Mouse (Mus musculus): Measurements from ENCODE around the gene C1qc. TPM values are rescaled to one million over a fixed set of nuclear protein-coding genes. Genes with fewer than 3 reads are reported as not detected.

The C1qc gene
- 16.7 and 19.9 TPM in 2 replicates for polyA plus RNA-seq (2015; fragmentation: Nextera tagmentation; extraction: Ambion mirVana)

DNA sequence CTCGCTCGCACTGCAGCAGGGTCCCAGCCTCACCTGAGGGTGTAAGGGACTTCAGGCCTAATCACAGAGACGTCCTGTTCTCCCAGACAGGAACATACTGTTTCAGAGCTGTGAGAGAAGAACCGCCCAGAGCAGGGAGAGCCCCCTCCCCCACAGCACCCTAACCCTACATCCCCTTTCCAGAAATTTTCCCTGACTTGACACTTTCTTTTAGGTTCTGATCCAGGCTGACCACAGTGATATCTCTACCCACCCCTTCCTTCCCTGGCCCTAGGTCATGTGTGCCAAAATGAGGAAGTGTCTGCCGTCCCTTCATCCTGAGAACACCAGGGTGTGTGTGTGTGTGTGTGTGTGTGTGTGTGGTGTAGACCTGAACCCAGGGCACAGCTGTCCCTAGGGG, at the start of gene C1qc:
TSS of gene C1qc (minus strand) at position 255 of the 400 bp plus-strand sequence.
- ATAC-seq (ENCODE audit: extremely low read depth, insufficient number of reproducible peaks, low FRiP score, low TSS enrichment), result no peak
- Histone ChIP-seq H3K36me3 (no peaks in the 10 kb centered on the region), H3K27ac (replicated peaks) (no peak within 1 kb of the TSS), H3K9ac (no peak within 1 kb of the TSS), H3K4me1 (no peaks in the 10 kb centered on the region), H3K27me3 (replicated peaks) (peaks cover 97% of the 10 kb centered on the region), H3K9me3 (no peaks in the 10 kb centered on the region), H3K4me3 (peak within 1 kb of the TSS; percentile 7; the same call in 1 of the 2 replicates), H3K4me2 (no peak within 1 kb of the TSS)
- 47% methylated on average over 5 of the region's 5 CpGs for WGBS

- ATAC-seq (ENCODE audit: extremely low read depth, insufficient number of reproducible peaks, low FRiP score, low TSS enrichment), result no peak
Observed at GRCm38 (mm10) chr4:136937935-136938334, 45.1 kb upstream of the C1qc start.

DNA sequence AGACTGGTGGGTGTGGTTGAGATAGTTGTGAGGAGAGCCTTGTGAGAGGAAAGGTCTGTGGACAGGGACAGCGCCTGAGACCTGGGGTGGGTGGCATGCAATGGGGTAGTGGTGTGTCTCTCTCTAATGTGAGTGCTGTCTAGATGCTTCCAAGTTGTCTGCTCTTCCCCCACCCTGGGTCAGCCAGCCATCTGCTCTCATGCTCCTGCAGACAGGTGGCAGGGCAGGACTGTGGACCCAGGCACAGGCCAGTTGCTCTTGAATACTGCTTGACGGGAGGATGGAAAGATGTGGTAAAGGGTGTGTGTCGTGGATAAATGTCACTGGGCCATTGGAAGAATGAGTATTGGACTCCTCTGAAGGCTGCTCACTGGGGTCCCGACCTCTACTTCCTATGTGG, 44.5 kb upstream of the C1qc start:
- H3K27ac ChIP-seq (replicated peaks), result no peak overlapping the region
- H3K9me3 ChIP-seq, result no peaks in the 10 kb centered on the region
- no peak overlapping the region for H3K9ac ChIP-seq
- no peak for ATAC-seq (ENCODE audit: extremely low read depth, insufficient number of reproducible peaks, low FRiP score, low TSS enrichment)
- WGBS, result 70% methylated on average over 4 of the region's 4 CpGs
- no peaks in the 10 kb centered on the region for H3K36me3 ChIP-seq
- peaks cover 99% of the 10 kb centered on the region for H3K27me3 ChIP-seq (replicated peaks)
- H3K4me1 ChIP-seq, result peaks cover 10% of the 10 kb centered on the region; the same call in 1 of the 2 replicates
- no peak overlapping the region for H3K4me3 ChIP-seq
- no peak overlapping the region for H3K4me2 ChIP-seq

More at GRCm38 (mm10) chr4:136937935-136938334, 45.1 kb upstream of the C1qc start:
- Histone ChIP-seq H3K9ac (no peak overlapping the region), H3K4me3 (no peak overlapping the region), H3K27ac (replicated peaks) (no peak overlapping the region), H3K4me2 (no peak overlapping the region), H3K27me3 (replicated peaks) (peaks cover 99% of the 10 kb centered on the region), H3K36me3 (no peaks in the 10 kb centered on the region), H3K4me1 (peaks cover 15% of the 10 kb centered on the region), H3K9me3 (no peaks in the 10 kb centered on the region)
- WGBS, result 72% methylated on average over 5 of the region's 5 CpGs

GRCm38 (mm10) chr4:136934746-136935613, 42.1 kb upstream of the C1qc start:
- ATAC-seq (ENCODE audit: extremely low read depth, insufficient number of reproducible peaks, low FRiP score, low TSS enrichment), result no peak
- Histone ChIP-seq H3K27me3 (replicated peaks) (peaks cover 99% of the 10 kb centered on the region), H3K4me3 (no peak overlapping the region), H3K4me2 (no peak overlapping the region), H3K4me1 (peaks cover 10% of the 10 kb centered on the region; the same call in 1 of the 2 replicates), H3K36me3 (no peaks in the 10 kb centered on the region), H3K27ac (replicated peaks) (no peak overlapping the region), H3K9ac (no peak overlapping the region), H3K9me3 (no peaks in the 10 kb centered on the region)
- 40% methylated on average over 18 of the region's 18 CpGs for WGBS

GRCm38 (mm10) chr4:136930474-136930873, 37.6 kb upstream of the C1qc start:
- peaks cover 99% of the 10 kb centered on the region for H3K27me3 ChIP-seq (replicated peaks)
- 53% methylated on average over 8 of the region's 8 CpGs for WGBS

GRCm38 (mm10) chr4:136928928-136929327, 36.1 kb upstream of the C1qc start:
- Histone ChIP-seq H3K4me2 (no peak overlapping the region), H3K27me3 (replicated peaks) (peaks cover 98% of the 10 kb centered on the region), H3K4me3 (no peak overlapping the region), H3K36me3 (no peaks in the 10 kb centered on the region), H3K9me3 (no peaks in the 10 kb centered on the region), H3K4me1 (no peaks in the 10 kb centered on the region), H3K27ac (replicated peaks) (no peak overlapping the region), H3K9ac (no peak overlapping the region)
- WGBS, result 12% methylated on average over 5 of the region's 5 CpGs
- ATAC-seq (ENCODE audit: extremely low read depth, insufficient number of reproducible peaks, low FRiP score, low TSS enrichment), result no peak

More at GRCm38 (mm10) chr4:136930474-136930873, 37.6 kb upstream of the C1qc start:
- no peak overlapping the region for H3K9ac ChIP-seq
- peaks cover 9% of the 10 kb centered on the region; the same call in 1 of the 2 replicates for H3K4me1 ChIP-seq
- H3K4me2 ChIP-seq, result no peak overlapping the region
- H3K9me3 ChIP-seq, result no peaks in the 10 kb centered on the region
- H3K36me3 ChIP-seq, result no peaks in the 10 kb centered on the region
- H3K4me3 ChIP-seq, result no peak overlapping the region
- ATAC-seq (ENCODE audit: extremely low read depth, insufficient number of reproducible peaks, low FRiP score, low TSS enrichment), result no peak
- no peak overlapping the region for H3K27ac ChIP-seq (replicated peaks)

DNA sequence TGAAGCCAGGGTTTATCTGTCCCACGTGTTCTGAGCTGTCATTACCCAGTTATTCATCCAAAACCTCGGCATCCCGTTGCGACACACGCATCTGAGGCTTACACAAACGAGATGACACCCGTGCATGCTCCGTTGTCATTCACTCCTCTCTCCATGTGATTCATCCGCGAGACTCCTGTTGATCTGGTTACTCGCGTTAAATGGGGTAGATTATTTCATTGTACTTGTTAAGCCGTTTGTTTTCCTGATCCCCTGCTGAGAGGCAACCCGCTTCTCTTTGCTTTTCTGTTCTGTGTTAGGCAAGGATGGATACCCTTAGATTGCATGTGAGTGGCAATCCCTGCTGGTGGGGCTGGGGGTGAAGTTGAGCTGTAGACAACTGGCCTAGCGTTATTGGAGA, 32.9 kb upstream of the C1qc start:
- Histone ChIP-seq H3K4me3 (no peak overlapping the region), H3K9ac (no peak overlapping the region), H3K9me3 (no peaks in the 10 kb centered on the region), H3K36me3 (no peaks in the 10 kb centered on the region), H3K27ac (replicated peaks) (no peak overlapping the region), H3K4me1 (no peaks in the 10 kb centered on the region), H3K27me3 (replicated peaks) (peaks cover 97% of the 10 kb centered on the region), H3K4me2 (no peak overlapping the region)
- no peak for ATAC-seq (ENCODE audit: extremely low read depth, insufficient number of reproducible peaks, low FRiP score, low TSS enrichment)
- 25% methylated on average over 15 of the region's 15 CpGs for WGBS

- Histone ChIP-seq H3K4me2 (no peak overlapping the region), H3K9me3 (no peaks in the 10 kb centered on the region), H3K4me3 (no peak overlapping the region), H3K4me1 (no peaks in the 10 kb centered on the region), H3K27me3 (replicated peaks) (peaks cover 95% of the 10 kb centered on the region), H3K27ac (replicated peaks) (no peak overlapping the region), H3K9ac (no peak overlapping the region), H3K36me3 (no peaks in the 10 kb centered on the region)
- 4% methylated on average over 6 of the region's 6 CpGs for WGBS
- no peak for ATAC-seq (ENCODE audit: extremely low read depth, insufficient number of reproducible peaks, low FRiP score, low TSS enrichment)
Observed at GRCm38 (mm10) chr4:136924529-136924928, 31.7 kb upstream of the C1qc start.

DNA sequence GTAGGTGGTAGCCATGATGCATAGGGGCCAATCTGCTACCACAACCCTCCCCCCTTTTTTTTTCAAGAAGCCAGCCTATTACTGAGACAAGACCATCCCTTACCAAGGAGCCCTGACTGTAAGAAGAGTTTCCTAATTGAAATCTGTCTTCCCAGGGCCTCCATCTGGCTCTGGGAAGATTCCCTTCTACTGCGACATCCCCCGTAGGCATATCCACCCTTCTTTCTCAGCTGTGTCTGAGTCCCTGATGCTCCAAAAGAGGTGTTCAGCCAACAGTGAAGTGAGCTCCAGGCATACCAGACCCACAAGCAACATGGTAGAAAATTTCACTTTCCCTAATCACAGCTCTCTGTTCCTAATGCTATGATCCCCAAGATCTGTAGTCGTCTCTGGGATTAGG, 26.7 kb upstream of the C1qc start:
- H3K36me3 ChIP-seq, result no peaks in the 10 kb centered on the region
- WGBS, result 71% methylated on average over 3 of the region's 3 CpGs
- H3K4me1 ChIP-seq, result peaks cover under 1% of the 10 kb centered on the region
- no peak overlapping the region for H3K9ac ChIP-seq
- H3K4me2 ChIP-seq, result no peak overlapping the region
- peaks cover 90% of the 10 kb centered on the region for H3K27me3 ChIP-seq (replicated peaks)
- no peak overlapping the region for H3K27ac ChIP-seq (replicated peaks)
- ATAC-seq (ENCODE audit: extremely low read depth, insufficient number of reproducible peaks, low FRiP score, low TSS enrichment), result no peak
- H3K9me3 ChIP-seq, result no peaks in the 10 kb centered on the region
- no peak overlapping the region for H3K4me3 ChIP-seq

DNA sequence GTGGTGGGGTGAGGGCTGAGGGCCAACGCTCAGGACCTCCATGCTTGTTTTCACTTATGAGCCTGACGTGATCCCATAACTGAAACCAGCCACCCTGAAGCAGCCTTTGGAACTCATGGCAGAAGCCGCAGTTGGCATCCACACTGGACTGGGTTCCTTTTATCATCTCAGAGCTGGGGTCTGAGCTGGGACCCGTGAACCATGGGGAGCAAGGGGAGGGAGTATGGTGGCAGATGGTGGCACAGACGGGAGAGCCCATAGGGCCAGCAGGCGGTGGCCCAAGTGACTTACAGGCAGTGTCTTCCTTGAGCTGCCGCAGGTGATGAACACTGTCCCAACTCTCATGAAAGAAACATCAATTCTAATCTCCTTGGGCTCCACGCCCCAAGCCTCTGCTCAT, 26.0 kb upstream of the C1qc start:
- H3K27ac ChIP-seq (replicated peaks), result no peak overlapping the region
- H3K9ac ChIP-seq, result no peak overlapping the region
- no peak for ATAC-seq (ENCODE audit: extremely low read depth, insufficient number of reproducible peaks, low FRiP score, low TSS enrichment)
- H3K4me3 ChIP-seq, result no peak overlapping the region
- no peaks in the 10 kb centered on the region for H3K9me3 ChIP-seq
- H3K27me3 ChIP-seq (replicated peaks), result peaks cover 91% of the 10 kb centered on the region
- 82% methylated on average over 8 of the region's 8 CpGs for WGBS
- H3K4me2 ChIP-seq, result no peak overlapping the region
- H3K36me3 ChIP-seq, result no peaks in the 10 kb centered on the region
- H3K4me1 ChIP-seq, result peaks cover 4% of the 10 kb centered on the region

DNA sequence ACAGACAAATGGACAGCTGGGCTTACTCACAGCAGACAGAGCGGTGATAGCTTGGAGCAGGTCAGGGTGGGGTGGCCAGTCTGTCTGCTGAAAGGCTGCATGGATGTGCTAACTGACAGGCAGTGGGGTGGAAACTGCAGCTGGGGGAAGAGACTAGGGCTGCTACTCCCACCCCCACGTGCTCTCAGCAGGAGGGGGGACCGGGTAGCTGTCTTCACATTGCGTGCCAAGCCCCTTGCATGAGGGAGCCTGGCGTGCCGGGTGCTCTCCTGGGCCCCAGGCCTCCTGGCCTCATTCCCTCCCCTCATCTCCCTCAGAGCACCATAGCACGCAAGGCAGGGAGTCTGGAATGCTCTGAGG, 24.3 kb upstream of the C1qc start:
- no peak overlapping the region for H3K9ac ChIP-seq
- peaks cover 4% of the 10 kb centered on the region for H3K4me1 ChIP-seq
- H3K4me2 ChIP-seq, result no peak overlapping the region
- no peaks in the 10 kb centered on the region for H3K36me3 ChIP-seq
- H3K9me3 ChIP-seq, result no peaks in the 10 kb centered on the region
- WGBS, result 17% methylated on average over 7 of the region's 7 CpGs
- peaks cover 92% of the 10 kb centered on the region for H3K27me3 ChIP-seq (replicated peaks)
- ATAC-seq (ENCODE audit: extremely low read depth, insufficient number of reproducible peaks, low FRiP score, low TSS enrichment), result no peak
- no peak overlapping the region for H3K4me3 ChIP-seq
- no peak overlapping the region for H3K27ac ChIP-seq (replicated peaks)

Measured in heart, embryonic 13.5 days (tissue).